Mouse (Mus musculus): ENCODE measurements around the gene Tmem247.

Tmem247 gene

GRCm38 (mm10) chr17:86965121-86965520 is 48.0 kb downstream of the Tmem247 start:
- DNase-seq: no peak

- no peak for DNase-seq
Measured at GRCm38 (mm10) chr17:86966040-86966439, 48.9 kb downstream of the Tmem247 start.

DNA sequence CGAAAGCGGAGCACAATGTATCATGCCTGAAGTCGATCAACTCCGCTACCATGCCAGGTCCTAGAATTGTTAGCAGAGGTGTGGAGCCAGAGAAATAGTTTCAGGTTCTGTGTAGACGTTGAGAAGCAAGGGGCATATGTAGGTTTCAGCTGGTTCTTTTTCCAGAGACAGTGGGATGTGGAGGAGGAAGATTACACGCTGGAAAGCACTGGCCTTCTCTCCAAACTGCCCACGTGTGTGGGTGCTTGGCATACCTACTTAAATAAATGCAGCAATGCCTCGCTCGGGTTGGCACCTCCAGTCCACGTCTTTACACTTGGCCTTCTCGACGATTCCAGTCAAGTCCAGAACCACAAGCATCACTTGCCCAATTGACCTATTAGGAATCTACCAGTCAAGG is 49.9 kb downstream of the Tmem247 start:
- no peak for DNase-seq

GRCm38 (mm10) chr17:86967536-86968525 is 50.7 kb downstream of the Tmem247 start:
- peak in 1 of 2 experiments; percentile 40 for DNase-seq

DNA sequence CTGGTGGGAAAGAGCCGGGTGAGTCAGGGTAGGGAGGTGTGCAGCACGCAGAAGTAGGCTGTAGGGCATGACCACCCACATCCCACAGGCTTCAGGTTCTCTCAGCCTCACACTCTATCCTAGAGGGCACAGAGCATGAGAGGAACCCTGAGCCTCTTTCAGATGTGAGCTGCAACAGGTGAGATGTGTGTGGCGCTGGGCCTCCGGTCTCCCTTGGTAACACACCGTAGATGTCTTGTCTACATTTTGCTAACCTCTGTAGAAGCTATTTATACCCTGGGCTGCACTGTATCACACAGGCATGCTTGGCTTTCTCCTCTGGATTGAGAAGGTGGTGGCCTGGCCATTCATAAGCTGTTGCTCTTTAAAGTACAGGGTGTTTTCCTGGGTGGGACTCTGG is 51.4 kb downstream of the Tmem247 start:
- DNase-seq: peak in 1 of 2 experiments; percentile 26

- peak; percentile 74 to 79 for DNase-seq
Measured at GRCm38 (mm10) chr17:86969582-86969981, 52.4 kb downstream of the Tmem247 start.

- no peak for DNase-seq
Measured at GRCm38 (mm10) chr17:86970026-86970750, 53.0 kb downstream of the Tmem247 start.

DNA sequence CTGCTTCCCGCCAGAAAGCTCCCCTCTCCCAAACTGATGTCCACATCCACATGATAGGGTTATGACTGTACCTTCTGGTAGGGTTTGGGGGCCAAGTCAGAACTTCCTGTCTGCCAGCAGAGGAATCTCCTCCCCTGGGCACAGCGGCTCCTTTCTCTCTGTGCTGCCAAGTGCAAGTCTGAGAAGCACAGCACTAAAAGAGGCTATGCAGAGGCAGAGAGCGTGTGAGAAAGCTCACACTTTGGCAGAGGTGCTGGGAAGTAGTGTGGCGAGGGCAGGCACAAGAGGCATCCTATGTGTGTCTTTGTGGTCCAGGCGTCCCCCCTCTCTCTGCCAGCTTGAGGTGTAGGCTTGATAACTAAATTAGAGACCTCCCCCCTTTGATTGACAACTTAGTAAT is 53.9 kb downstream of the Tmem247 start:
- DNase-seq: no peak

DNA sequence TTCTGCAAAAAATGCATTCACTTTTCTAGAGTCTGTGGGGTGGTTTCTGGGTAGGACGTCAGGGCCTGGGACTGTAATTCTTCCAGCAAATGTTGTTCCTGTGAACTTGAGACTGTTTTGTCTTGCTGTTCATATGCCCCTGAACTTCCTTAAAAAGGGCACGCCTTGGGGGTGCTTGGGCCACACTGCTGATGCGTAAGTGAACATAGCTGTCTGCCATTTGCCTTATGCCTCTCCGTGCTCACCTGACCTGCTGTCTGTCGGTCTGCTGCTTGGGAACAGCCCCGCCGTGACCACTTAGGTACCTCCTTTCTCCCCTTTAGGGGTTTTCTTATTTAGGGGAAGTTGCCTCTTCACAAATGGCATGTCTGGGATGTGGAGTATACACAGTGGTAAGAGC is 54.7 kb downstream of the Tmem247 start:
- DNase-seq: no peak
